Mouse (Mus musculus): ENCODE results near the gene Tsr1.

- no peak for TF ChIP-seq CTCF (IDR thresholded peaks at IDR 0.05; ENCODE audit: borderline replicate concordance, insufficient read depth, low read depth, low read length)
- no peak for TF ChIP-seq POLR2A (IDR thresholded peaks at IDR 0.05; ENCODE audit: borderline replicate concordance, insufficient read depth, low read length)
These were observed 28.3 kb upstream of the Tsr1 start for GRCm38 (mm10) chr11:74869603-74870002.

All from cerebellum, adult 2 months (tissue).